Mouse (Mus musculus): ENCODE results near the gene Cpn1. TPM values are rescaled to one million over a fixed set of nuclear protein-coding genes. Genes with fewer than 3 reads are reported as not detected.

Cpn1 gene
- 2.0 TPM for polyA plus RNA-seq (2014; fragmentation: Illumina TruSeq; extraction: RNeasy Lipid Tissue Mini Kit (QIAGEN cat#74804); ENCODE audit: low read depth, low replicate concordance)

GRCm38 (mm10) chr19:43986069-43986794 is at the start of gene Cpn1:
Gene Cpn1 (minus strand): TSS chr19:43986556.

GRCm38 (mm10) chr19:44028972-44029371 is 42.6 kb upstream of the Cpn1 start, which contains the start of gene Cyp2c23:
Gene Cyp2c23 (minus strand): TSS chr19:44029208.

GRCm38 (mm10) chr19:43939769-43940689 is 46.3 kb downstream of the Cpn1 start, which contains the start of gene Dnmbp:
Gene Dnmbp (minus strand): TSS chr19:43940191.

Other genes with a start within 250 kb of the Cpn1 start
- gene Cutc, start 233.6 kb downstream of the Cpn1 start, polyA plus RNA-seq (2014; fragmentation: Illumina TruSeq; extraction: RNeasy Lipid Tissue Mini Kit (QIAGEN cat#74804); ENCODE audit: low read depth, low replicate concordance), result 47.3 TPM
- 18.9 TPM for gene Cox15, start 233.6 kb downstream of the Cpn1 start, polyA plus RNA-seq (2014; fragmentation: Illumina TruSeq; extraction: RNeasy Lipid Tissue Mini Kit (QIAGEN cat#74804); ENCODE audit: low read depth, low replicate concordance)
- gene Abcc2, start 204.4 kb downstream of the Cpn1 start, polyA plus RNA-seq (2014; fragmentation: Illumina TruSeq; extraction: RNeasy Lipid Tissue Mini Kit (QIAGEN cat#74804); ENCODE audit: low read depth, low replicate concordance), result 2.1 TPM
- 32.3 TPM for gene Dnmbp, start 46.4 kb downstream of the Cpn1 start, polyA plus RNA-seq (2014; fragmentation: Illumina TruSeq; extraction: RNeasy Lipid Tissue Mini Kit (QIAGEN cat#74804); ENCODE audit: low read depth, low replicate concordance)
- gene Cyp2c23, start 42.7 kb upstream of the Cpn1 start, polyA plus RNA-seq (2014; fragmentation: Illumina TruSeq; extraction: RNeasy Lipid Tissue Mini Kit (QIAGEN cat#74804); ENCODE audit: low read depth, low replicate concordance), result 0.95 TPM
- 105 TPM for gene Erlin1, start 83.2 kb upstream of the Cpn1 start, polyA plus RNA-seq (2014; fragmentation: Illumina TruSeq; extraction: RNeasy Lipid Tissue Mini Kit (QIAGEN cat#74804); ENCODE audit: low read depth, low replicate concordance)
- gene Chuk, start 120.9 kb upstream of the Cpn1 start, polyA plus RNA-seq (2014; fragmentation: Illumina TruSeq; extraction: RNeasy Lipid Tissue Mini Kit (QIAGEN cat#74804); ENCODE audit: low read depth, low replicate concordance), result 260 TPM
- 7.6 TPM for gene Cwf19l1, start 149.3 kb upstream of the Cpn1 start, polyA plus RNA-seq (2014; fragmentation: Illumina TruSeq; extraction: RNeasy Lipid Tissue Mini Kit (QIAGEN cat#74804); ENCODE audit: low read depth, low replicate concordance)
- 55.8 TPM for gene Bloc1s2, start 159.9 kb upstream of the Cpn1 start, polyA plus RNA-seq (2014; fragmentation: Illumina TruSeq; extraction: RNeasy Lipid Tissue Mini Kit (QIAGEN cat#74804); ENCODE audit: low read depth, low replicate concordance)
- gene Pkd2l1, start 205.9 kb upstream of the Cpn1 start, polyA plus RNA-seq (2014; fragmentation: Illumina TruSeq; extraction: RNeasy Lipid Tissue Mini Kit (QIAGEN cat#74804); ENCODE audit: low read depth, low replicate concordance), result not detected
- gene Scd3, start 216.7 kb upstream of the Cpn1 start, polyA plus RNA-seq (2014; fragmentation: Illumina TruSeq; extraction: RNeasy Lipid Tissue Mini Kit (QIAGEN cat#74804); ENCODE audit: low read depth, low replicate concordance), result not detected

Data from sigmoid colon, adult 10 weeks (tissue).